Mouse (Mus musculus): Measurements from ENCODE around the gene Olfr455. TPM values are rescaled to one million over a fixed set of nuclear protein-coding genes. Genes with fewer than 3 reads are reported as not detected.

Olfr455 gene
- polyA plus RNA-seq, 1 experiment from 2014 or later: not detected

DNA sequence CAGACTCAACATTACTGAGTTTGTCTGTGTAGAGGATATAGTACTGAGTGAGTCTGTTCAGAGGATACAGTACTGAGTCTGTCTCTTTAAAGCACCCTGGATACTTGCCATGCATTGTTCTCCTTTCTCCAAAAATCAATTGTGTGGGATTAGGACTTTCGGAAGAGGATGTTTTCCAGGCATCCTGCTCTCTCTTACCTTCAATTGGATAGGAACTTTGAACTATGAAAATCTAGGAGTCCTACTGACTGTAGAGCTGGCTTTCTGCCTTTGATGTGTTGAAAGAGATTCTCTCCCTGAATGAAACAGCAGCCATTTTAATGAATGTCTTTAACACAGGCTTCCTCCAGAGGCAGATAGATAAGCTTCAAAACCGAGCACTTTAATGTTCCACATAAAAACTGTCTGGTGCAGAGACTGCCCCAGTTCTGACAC, 1.9 kb downstream of the Olfr455 start:
- no peak for TF ChIP-seq CTCF (IDR thresholded peaks at IDR 0.05; ENCODE audit: low read depth)
- no peak for TF ChIP-seq EP300 (IDR thresholded peaks at IDR 0.05; ENCODE audit: low read depth)
- Histone ChIP-seq H3K9ac (replicated peaks) (no peak overlapping the region), H3K27ac (ENCODE audit: low read depth) (no peak overlapping the region)

DNA sequence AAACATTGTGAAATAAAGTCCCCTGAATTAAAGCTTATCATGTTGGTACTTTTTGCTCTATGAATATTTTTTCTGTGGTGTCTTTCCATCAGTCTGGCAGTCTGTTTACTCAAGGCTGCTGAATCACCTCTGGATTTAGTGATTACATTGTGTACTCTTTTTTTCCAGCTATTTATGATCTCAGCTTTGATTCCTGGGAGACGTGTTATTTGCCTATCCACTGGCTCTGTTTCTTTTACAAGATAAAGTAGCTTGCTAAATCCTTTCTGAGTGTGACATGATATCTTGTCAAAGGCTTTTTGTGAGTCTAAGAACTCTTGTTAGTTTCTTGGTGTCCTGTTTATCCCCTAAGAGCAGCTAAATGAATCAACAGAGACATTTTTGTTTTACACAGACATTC, 2.5 kb downstream of the Olfr455 start:
- no peak for TF ChIP-seq EP300 (IDR thresholded peaks at IDR 0.05; ENCODE audit: low read depth)
- TF ChIP-seq CTCF (IDR thresholded peaks at IDR 0.05; ENCODE audit: low read depth): no peak
- Histone ChIP-seq H3K9ac (replicated peaks) (no peak overlapping the region), H3K4me2 (ENCODE audit: low read depth, low read length) (no peak overlapping the region), H3K36me3 (replicated peaks; ENCODE audit: insufficient read depth, low read length) (no peaks in the 10 kb centered on the region), H3K4me1 (ENCODE audit: insufficient read depth) (no peaks in the 10 kb centered on the region), H3K9me3 (ENCODE audit: low read length) (no peaks in the 10 kb centered on the region), H3K27ac (ENCODE audit: low read depth) (no peak overlapping the region), H3K4me3 (ENCODE audit: low read depth, low read length) (no peak overlapping the region), H3K27me3 (ENCODE audit: insufficient read depth, low read length) (no peaks in the 10 kb centered on the region)
- 46% methylated on average over 1 of the region's 1 CpGs for WGBS (ENCODE audit: insufficient replicate concordance)
- no peak for DNase-seq
- ATAC-seq: no peak

More for the DNA sequence above, 1.9 kb downstream of the Olfr455 start:
- H3K4me1 ChIP-seq (ENCODE audit: insufficient read depth): no peaks in the 10 kb centered on the region
- no peak overlapping the region for H3K4me2 ChIP-seq (ENCODE audit: low read depth, low read length)
- no peaks in the 10 kb centered on the region for H3K36me3 ChIP-seq (replicated peaks; ENCODE audit: insufficient read depth, low read length)
- no peaks in the 10 kb centered on the region for H3K27me3 ChIP-seq (ENCODE audit: insufficient read depth, low read length)
- 42% methylated on average over 2 of the region's 2 CpGs for WGBS (ENCODE audit: insufficient replicate concordance)
- ATAC-seq (no peak), DNase-seq (no peak)
- H3K9me3 ChIP-seq (ENCODE audit: low read length): no peaks in the 10 kb centered on the region
- H3K4me3 ChIP-seq (ENCODE audit: low read depth, low read length): no peak overlapping the region

DNA sequence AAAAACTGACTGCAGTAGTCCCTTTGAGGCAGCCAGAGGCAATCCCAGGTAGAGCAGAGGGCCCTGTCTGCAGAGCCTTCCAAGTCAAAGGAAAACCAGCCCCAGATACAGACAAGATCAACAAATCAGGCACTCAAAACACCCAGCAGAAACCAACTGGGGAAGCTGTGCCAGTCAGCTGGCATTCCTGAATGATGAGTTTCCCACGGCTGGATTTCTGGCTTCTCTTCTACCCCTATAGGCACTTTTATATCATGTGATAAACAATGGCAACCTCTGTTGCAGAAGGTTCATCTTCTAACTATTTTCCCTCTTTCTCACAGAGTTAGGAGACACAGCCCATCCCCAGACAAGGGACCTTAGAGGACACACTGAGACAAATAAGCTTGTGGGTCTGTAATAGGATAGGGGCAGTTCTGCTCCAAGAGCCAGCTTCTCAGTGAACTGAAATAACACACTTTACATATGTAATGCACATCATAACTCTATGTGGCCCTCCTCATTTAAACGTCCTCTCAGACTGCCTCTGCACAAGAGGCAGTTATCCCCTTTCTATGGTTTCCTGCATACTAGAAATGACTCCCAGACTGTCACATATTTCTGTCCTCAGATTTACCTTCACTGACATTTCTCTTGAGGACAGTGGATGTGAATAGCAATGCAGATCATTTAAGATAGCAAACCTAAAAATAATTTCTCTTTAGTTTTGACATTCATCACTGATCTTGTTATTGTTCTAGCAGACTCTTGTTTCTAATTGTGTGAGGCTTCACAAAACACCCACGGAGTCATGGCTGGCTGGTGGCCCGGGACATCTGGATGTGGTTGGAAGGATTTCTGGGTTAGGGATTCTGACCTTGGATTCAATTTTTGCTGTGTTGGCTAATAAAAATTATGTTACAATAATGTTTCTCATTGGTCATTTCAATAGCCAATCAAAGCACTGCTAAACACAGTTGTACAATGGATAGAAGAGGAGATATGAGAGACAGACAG, 5.1 kb downstream of the Olfr455 start:
- Histone ChIP-seq H3K27ac (ENCODE audit: low read depth) (no peak overlapping the region), H3K4me2 (ENCODE audit: low read depth, low read length) (no peak overlapping the region), H3K4me1 (ENCODE audit: insufficient read depth) (no peaks in the 10 kb centered on the region), H3K9me3 (ENCODE audit: low read length) (no peaks in the 10 kb centered on the region), H3K9ac (replicated peaks) (no peak overlapping the region), H3K4me3 (ENCODE audit: low read depth, low read length) (no peak overlapping the region), H3K27me3 (ENCODE audit: insufficient read depth, low read length) (no peaks in the 10 kb centered on the region), H3K36me3 (replicated peaks; ENCODE audit: insufficient read depth, low read length) (no peaks in the 10 kb centered on the region)
- TF ChIP-seq CTCF (IDR thresholded peaks at IDR 0.05; ENCODE audit: low read depth): no peak
- no peak for TF ChIP-seq EP300 (IDR thresholded peaks at IDR 0.05; ENCODE audit: low read depth)
- ATAC-seq (no peak), DNase-seq (no peak)
- 64% methylated on average over 4 of the region's 4 CpGs for WGBS (ENCODE audit: insufficient replicate concordance)

DNA sequence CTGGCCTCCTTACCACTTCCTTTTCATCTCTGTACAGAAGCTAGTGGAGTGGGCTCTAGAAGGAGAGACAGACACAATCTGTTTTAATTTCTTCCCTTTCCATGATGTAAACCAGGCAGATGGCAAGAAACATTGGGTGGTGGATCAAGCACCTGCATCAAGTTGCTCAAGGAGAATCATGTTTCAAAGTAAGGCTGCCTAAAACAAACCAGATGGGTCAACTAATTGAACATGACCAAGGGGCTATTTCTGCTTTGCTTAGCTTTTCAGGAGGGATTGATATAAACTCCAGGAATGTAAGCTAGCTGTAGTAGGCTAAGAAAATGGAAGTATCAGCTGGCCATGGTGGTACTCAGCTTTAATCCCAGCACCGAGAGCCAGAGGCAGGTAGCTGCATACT, 6.7 kb downstream of the Olfr455 start:
- no peak for TF ChIP-seq EP300 (IDR thresholded peaks at IDR 0.05; ENCODE audit: low read depth)
- Histone ChIP-seq H3K9me3 (ENCODE audit: low read length) (no peaks in the 10 kb centered on the region), H3K27ac (ENCODE audit: low read depth) (no peak overlapping the region), H3K4me1 (ENCODE audit: insufficient read depth) (no peaks in the 10 kb centered on the region), H3K4me2 (ENCODE audit: low read depth, low read length) (no peak overlapping the region), H3K36me3 (replicated peaks; ENCODE audit: insufficient read depth, low read length) (no peaks in the 10 kb centered on the region), H3K27me3 (ENCODE audit: insufficient read depth, low read length) (no peaks in the 10 kb centered on the region), H3K4me3 (ENCODE audit: low read depth, low read length) (no peak overlapping the region), H3K9ac (replicated peaks) (no peak overlapping the region)
- 70% methylated on average over 1 of the region's 1 CpGs for WGBS (ENCODE audit: insufficient replicate concordance)
- DNase-seq (no peak), ATAC-seq (no peak)

DNA sequence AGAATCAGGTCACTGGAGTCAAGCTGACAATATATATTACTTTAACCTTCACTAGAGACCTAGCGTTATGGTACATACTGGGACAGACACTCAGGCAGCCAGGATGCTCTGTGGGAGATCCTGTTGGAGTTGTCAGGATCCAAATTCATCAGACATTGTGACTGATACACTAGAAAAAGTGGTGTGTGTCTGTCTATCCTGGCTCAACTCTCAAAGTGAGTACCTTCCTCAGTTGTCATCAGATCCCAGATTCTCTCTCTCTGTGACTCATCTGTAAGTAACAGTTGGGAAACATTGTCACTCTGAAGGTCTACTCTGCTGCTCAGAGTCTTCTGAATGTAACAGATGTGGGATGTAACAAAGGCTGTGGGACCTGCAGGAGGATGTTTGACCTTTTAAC, 7.7 kb downstream of the Olfr455 start:
- TF ChIP-seq EP300 (IDR thresholded peaks at IDR 0.05; ENCODE audit: low read depth) (no peak), CTCF (IDR thresholded peaks at IDR 0.05; ENCODE audit: low read depth) (no peak)
- Histone ChIP-seq H3K27me3 (ENCODE audit: insufficient read depth, low read length) (no peaks in the 10 kb centered on the region), H3K4me3 (ENCODE audit: low read depth, low read length) (no peak overlapping the region), H3K9ac (replicated peaks) (no peak overlapping the region), H3K36me3 (replicated peaks; ENCODE audit: insufficient read depth, low read length) (no peaks in the 10 kb centered on the region), H3K4me1 (ENCODE audit: insufficient read depth) (no peaks in the 10 kb centered on the region), H3K27ac (ENCODE audit: low read depth) (no peak overlapping the region), H3K9me3 (ENCODE audit: low read length) (no peaks in the 10 kb centered on the region), H3K4me2 (ENCODE audit: low read depth, low read length) (no peak overlapping the region)
- 79% methylated on average over 1 of the region's 1 CpGs for WGBS (ENCODE audit: insufficient replicate concordance)
- ATAC-seq (no peak), DNase-seq (no peak)

DNA sequence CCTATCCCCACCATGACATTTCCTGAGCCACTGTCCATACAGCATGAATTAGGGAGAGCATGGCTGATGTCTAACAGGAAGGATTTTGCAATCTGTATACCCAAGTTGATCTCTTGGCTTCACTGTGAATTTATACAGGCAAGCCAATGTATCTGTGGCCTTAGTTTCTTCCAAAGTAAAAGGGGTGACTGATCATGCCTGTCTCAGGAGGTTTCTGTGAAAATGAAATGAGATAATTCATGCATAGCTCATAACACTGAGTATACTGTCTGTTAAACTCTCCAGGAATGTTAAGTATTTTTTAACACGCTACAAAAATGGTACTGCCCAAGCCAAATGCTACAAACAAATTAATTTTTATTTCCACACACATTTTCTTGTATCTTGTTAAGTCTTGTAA, 33.9 kb downstream of the Olfr455 start:
- Histone ChIP-seq H3K4me1 (ENCODE audit: insufficient read depth) (no peaks in the 10 kb centered on the region), H3K27ac (ENCODE audit: low read depth) (no peak overlapping the region), H3K36me3 (replicated peaks; ENCODE audit: insufficient read depth, low read length) (no peaks in the 10 kb centered on the region), H3K9me3 (ENCODE audit: low read length) (no peaks in the 10 kb centered on the region), H3K4me3 (ENCODE audit: low read depth, low read length) (no peak overlapping the region), H3K27me3 (ENCODE audit: insufficient read depth, low read length) (no peaks in the 10 kb centered on the region), H3K4me2 (ENCODE audit: low read depth, low read length) (no peak overlapping the region), H3K9ac (replicated peaks) (no peak overlapping the region)
- no peak for DNase-seq
- 76% methylated on average over 1 of the region's 1 CpGs for WGBS (ENCODE audit: insufficient replicate concordance)
- ATAC-seq: no peak
- TF ChIP-seq EP300 (IDR thresholded peaks at IDR 0.05; ENCODE audit: low read depth) (no peak), CTCF (IDR thresholded peaks at IDR 0.05; ENCODE audit: low read depth) (no peak)

Measured in liver, postnatal 0 days (tissue).